Mouse (Mus musculus) CH12.LX (cell line): Measurements from ENCODE around the gene Cybrd1. TPM values are rescaled to one million over a fixed set of nuclear protein-coding genes. Genes with fewer than 3 reads are reported as not detected.

Experiments
- DNase-seq: peaks from one replicate; pipeline ENCODE4 v3.0.0-alpha.2; 2013; ENCODE audit errors: extremely low read depth
- H3K27ac ChIP-seq: 2 replicates; pipeline ENCODE4 v1.5.1; 2012; ENCODE audit warnings: low read depth, mild to moderate bottlenecking, control low read depth, moderate library complexity; ENCODE audit not compliant: insufficient read depth
- H3K27me3 ChIP-seq: replicated peaks from 2 replicates; pipeline ENCODE3; 2012; ENCODE audit warnings: inconsistent platforms
- H3K36me3 ChIP-seq, 2 experiments: replicated peaks in 1 of 2; 2 replicates each; pipeline versions ENCODE3 to v1.6.1; 2012; ENCODE audit warnings: inconsistent platforms in 1 of 2, low read length in 1 of 2, mild to moderate bottlenecking in 1 of 2, mixed read lengths in 1 of 2, moderate library complexity in 1 of 2; ENCODE audit not compliant: control insufficient read depth in 1 of 2, insufficient read depth in 1 of 2
- H3K4me1 ChIP-seq, 2 experiments: 2 replicates each; pipeline ENCODE4 v1.6.1; 2012; ENCODE audit warnings: inconsistent platforms in 1 of 2, moderate library complexity in 1 of 2; ENCODE audit not compliant: insufficient read depth in 2 of 2, control insufficient read depth in 1 of 2
- H3K4me2 ChIP-seq: 2 replicates; pipeline ENCODE4 v1.6.1; 2012; ENCODE audit warnings: low read depth, mild to moderate bottlenecking, control low read depth; ENCODE audit not compliant: poor library complexity, insufficient read depth, severe bottlenecking
- H3K4me3 ChIP-seq, 3 experiments: fragments of 150-350 bp in 1 of 3; sonication (generic) in 1 of 3; replicated peaks in 1 of 3; 2 replicates each; pipeline versions ENCODE3 to v1.5.1; 2011 to 2012; ENCODE audit warnings: low read depth in 2 of 3, low read length in 2 of 3, mild to moderate bottlenecking in 2 of 3, moderate library complexity in 2 of 3, control low read depth in 1 of 3, improper control_type of control experiment in 1 of 3, inconsistent platforms in 1 of 3, mixed read lengths in 1 of 3; ENCODE audit not compliant: poor library complexity in 1 of 3
- H3K79me2 ChIP-seq: replicated peaks from 2 replicates; pipeline ENCODE4 v1.6.1; 2012; ENCODE audit warnings: mild to moderate bottlenecking, moderate library complexity; ENCODE audit not compliant: control insufficient read depth, poor library complexity, insufficient read depth, severe bottlenecking; ENCODE audit errors: extremely low read depth
- H3K9ac ChIP-seq: 2 replicates; pipeline ENCODE4 v1.6.1; 2012; ENCODE audit warnings: low read depth, mild to moderate bottlenecking, control low read depth, moderate library complexity; ENCODE audit not compliant: insufficient read depth
- H3K9me3 ChIP-seq: replicated peaks from 2 replicates; pipeline ENCODE3; 2012; ENCODE audit warnings: low read length, inconsistent platforms, mixed read lengths
- CHD2 ChIP-seq: IDR thresholded peaks from 2 replicates; pipeline ENCODE4 v1.6.1; 2011; ENCODE audit warnings: low read length, improper control_type of control experiment
- CTCF ChIP-seq, 2 experiments: IDR thresholded peaks in 1 of 2; conservative IDR thresholded peaks in 1 of 2; 2 replicates each; pipeline ENCODE4 v1.5.1; 2011 to 2012; ENCODE audit warnings: low read depth in 2 of 2, low read length in 2 of 2, improper control_type of control experiment in 1 of 2, inconsistent platforms in 1 of 2, mild to moderate bottlenecking in 1 of 2, moderate library complexity in 1 of 2
- E2F4 ChIP-seq: IDR thresholded peaks from 2 replicates; pipeline ENCODE4 v1.6.1; 2011; ENCODE audit warnings: low read depth, low read length, improper control_type of control experiment; ENCODE audit not compliant: insufficient replicate concordance
- ELF1 ChIP-seq: IDR thresholded peaks from 2 replicates; pipeline ENCODE4 v1.6.1; 2014; ENCODE audit warnings: low read depth, mild to moderate bottlenecking, inconsistent platforms, low read length, improper control_type of control experiment
- EP300 ChIP-seq: IDR thresholded peaks from 2 replicates; pipeline ENCODE4 v1.6.1; 2011; ENCODE audit warnings: low read length, improper control_type of control experiment
- GABPA ChIP-seq: IDR thresholded peaks from 2 replicates; pipeline ENCODE4 v1.6.1; 2012; ENCODE audit warnings: low read depth, low read length, improper control_type of control experiment, inconsistent platforms; ENCODE audit not compliant: insufficient replicate concordance
- HCFC1 ChIP-seq: IDR thresholded peaks from 2 replicates; pipeline ENCODE4 v1.6.1; 2012; ENCODE audit warnings: low read depth, mild to moderate bottlenecking, inconsistent platforms, low read length, improper control_type of control experiment
- IRF4 ChIP-seq: IDR thresholded peaks from 2 replicates; pipeline ENCODE4 v1.6.1; 2014; ENCODE audit warnings: low read depth, mild to moderate bottlenecking, inconsistent platforms, low read length, improper control_type of control experiment
- JUND ChIP-seq: conservative IDR thresholded peaks from 2 replicates; pipeline ENCODE4 v1.6.1; 2011; ENCODE audit warnings: low read depth, low read length, improper control_type of control experiment
- MAFK ChIP-seq: IDR thresholded peaks from 2 replicates; pipeline ENCODE4 v1.6.1; 2011; ENCODE audit warnings: low read length, improper control_type of control experiment; ENCODE audit not compliant: insufficient replicate concordance
- MXI1 ChIP-seq: IDR thresholded peaks from 2 replicates; pipeline ENCODE4 v1.6.1; 2011; ENCODE audit warnings: mild to moderate bottlenecking, low read depth, low read length, improper control_type of control experiment
- MYC ChIP-seq: IDR thresholded peaks from 2 replicates; pipeline ENCODE4 v1.6.1; 2011; ENCODE audit warnings: low read depth, mild to moderate bottlenecking, improper control_type of control experiment, low read length
- PAX5 ChIP-seq: IDR thresholded peaks from 2 replicates; pipeline ENCODE4 v1.6.1; 2012; ENCODE audit warnings: low read length, inconsistent platforms, mixed read lengths
- RAD21 ChIP-seq: IDR thresholded peaks from 2 replicates; pipeline ENCODE4 v1.6.1; 2011; ENCODE audit warnings: low read depth, mild to moderate bottlenecking, low read length, improper control_type of control experiment, moderate library complexity
- RCOR1 ChIP-seq: conservative IDR thresholded peaks from 2 replicates; pipeline ENCODE4 v1.6.1; 2012; ENCODE audit warnings: low read depth, mild to moderate bottlenecking, inconsistent platforms, low read length, improper control_type of control experiment
- SMC3 ChIP-seq: IDR thresholded peaks from 2 replicates; pipeline ENCODE4 v1.6.1; 2011; ENCODE audit warnings: low read depth, low read length, improper control_type of control experiment
- UBTF ChIP-seq: IDR thresholded peaks from 2 replicates; pipeline ENCODE4 v1.6.1; 2012; ENCODE audit warnings: low read depth, mild to moderate bottlenecking, inconsistent platforms, low read length, improper control_type of control experiment, moderate library complexity
- ZKSCAN1 ChIP-seq: IDR thresholded peaks from 2 replicates; pipeline ENCODE4 v1.6.1; 2012; ENCODE audit warnings: low read depth, inconsistent platforms, low read length, improper control_type of control experiment, borderline replicate concordance
- ZMIZ1 ChIP-seq: IDR thresholded peaks from 2 replicates; pipeline ENCODE4 v1.6.1; 2012; ENCODE audit warnings: low read depth, mild to moderate bottlenecking, inconsistent platforms, low read length, improper control_type of control experiment
- dilution Hi-C: fragments of 300-500 bp; cut with MboI; formaldehyde crosslinking; loops from 2 replicates; pipeline ENCODE4 v1.14.3; 2020; ENCODE audit warnings: low sequenced_read_pairs; ENCODE audit not compliant: extremely low pct_unique_long_range_greater_than_20kb, extremely low pct_ligation_motif_present
- in situ Hi-C: fragments of 300-500 bp; cut with MboI; formaldehyde crosslinking; loops from 3 replicates; pipeline ENCODE4 v1.14.3; 2019; ENCODE audit warnings: low sequenced_read_pairs, low pct_ligation_motif_present, low pct_unique_long_range_greater_than_20kb, mixed read lengths
- polyA plus RNA-seq: library from polyadenylated mRNA; unstranded; fragments of >175 nt; gene quantifications from 2 replicates; pipeline ENCODE4 v1.2.1, GENCODE M21; 2012; ENCODE audit warnings: low read depth; ENCODE audit not compliant: insufficient read length
- total RNA-seq, 2 experiments: library from RNA; depleted of rRNA; stranded (reverse); fragments of 300-350 nt in 1 of 2; fragments of >200 nt in 1 of 2; gene quantifications; 2 replicates each; pipeline ENCODE4 v1.2.3; 2012 to 2014

The Cybrd1 gene
- total and polyA plus RNA-seq, 3 experiments: not detected

DNA sequence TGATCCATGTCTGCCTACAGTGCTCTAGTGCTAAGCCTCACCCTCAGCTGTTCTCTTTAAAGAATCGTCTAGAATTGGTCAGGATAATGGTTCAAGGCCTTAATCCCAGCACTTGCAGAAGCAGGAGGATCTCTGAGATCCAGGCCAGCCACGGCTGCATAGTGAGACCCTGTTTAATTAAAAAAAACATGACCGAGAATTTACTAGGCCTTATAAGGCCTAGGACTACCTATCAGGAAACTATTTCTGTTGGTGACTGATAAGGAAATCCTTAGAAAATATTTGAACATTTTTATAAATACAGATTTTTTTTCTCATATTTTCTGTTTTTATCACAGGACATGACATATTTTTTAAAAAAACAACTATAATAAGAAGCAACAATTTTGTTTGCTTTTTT lies 44.4 kb upstream of the Cybrd1 start:
- H3K27ac ChIP-seq: no peak overlapping the region
- no peaks in the 10 kb centered on the region for H3K4me1 ChIP-seq
- H3K9ac ChIP-seq: no peak overlapping the region
- in situ Hi-C loops: no loop called here
- H3K36me3 ChIP-seq: peaks cover 14 to 39% of the 10 kb centered on the region in 2 experiments
- no peaks in the 10 kb centered on the region for H3K27me3 ChIP-seq
- no peak overlapping the region for H3K4me2 ChIP-seq
- H3K9me3 ChIP-seq: no peaks in the 10 kb centered on the region
- H3K4me3 ChIP-seq: no peak overlapping the region
- TF ChIP-seq SMC3: no peak
- TF ChIP-seq PAX5: no peak
- no peak for TF ChIP-seq GABPA
- TF ChIP-seq RCOR1: no peak
- no peak for TF ChIP-seq HCFC1
- no peak for TF ChIP-seq MYC
- TF ChIP-seq UBTF: no peak
- no peak for TF ChIP-seq IRF4
- no peak for TF ChIP-seq ZMIZ1
- TF ChIP-seq RAD21: no peak
- TF ChIP-seq ZKSCAN1: no peak
- no peak for TF ChIP-seq MAFK
- no peak for TF ChIP-seq MXI1
- dilution Hi-C loops: no loop called here
- no peaks in the 10 kb centered on the region for H3K79me2 ChIP-seq
- DNase-seq: no peak

- peaks cover 14 to 40% of the 10 kb centered on the region in 2 experiments for H3K36me3 ChIP-seq
- H3K4me3 ChIP-seq: no peak overlapping the region
- no peaks in the 10 kb centered on the region for H3K79me2 ChIP-seq
- TF ChIP-seq MAFK (no peak), IRF4 (no peak), GABPA (no peak), SMC3 (no peak), CTCF (conservative IDR thresholded peaks at IDR 0.05 in 1 of 2, IDR thresholded peaks at IDR 0.05 in 1 of 2; ENCODE audit: low read depth in 2 of 2, low read length in 2 of 2) (no peak), MXI1 (no peak), JUND (no peak), ELF1 (no peak), E2F4 (no peak), CHD2 (no peak), EP300 (no peak)
- DNase-seq: no peak
- dilution Hi-C loops (no loop called here), in situ Hi-C loops (no loop called here)
- H3K9ac ChIP-seq: no peak overlapping the region
- no peak overlapping the region for H3K27ac ChIP-seq
- no peaks in the 10 kb centered on the region for H3K4me1 ChIP-seq
- H3K4me2 ChIP-seq: no peak overlapping the region
- H3K27me3 ChIP-seq: no peaks in the 10 kb centered on the region
- no peaks in the 10 kb centered on the region for H3K9me3 ChIP-seq
Observed at GRCm38 (mm10) chr2:71073828-71074227, 43.9 kb upstream of the Cybrd1 start.
